16 mouse cellular contexts compared by ENCODE assay signal in the genomic region with DNA sequence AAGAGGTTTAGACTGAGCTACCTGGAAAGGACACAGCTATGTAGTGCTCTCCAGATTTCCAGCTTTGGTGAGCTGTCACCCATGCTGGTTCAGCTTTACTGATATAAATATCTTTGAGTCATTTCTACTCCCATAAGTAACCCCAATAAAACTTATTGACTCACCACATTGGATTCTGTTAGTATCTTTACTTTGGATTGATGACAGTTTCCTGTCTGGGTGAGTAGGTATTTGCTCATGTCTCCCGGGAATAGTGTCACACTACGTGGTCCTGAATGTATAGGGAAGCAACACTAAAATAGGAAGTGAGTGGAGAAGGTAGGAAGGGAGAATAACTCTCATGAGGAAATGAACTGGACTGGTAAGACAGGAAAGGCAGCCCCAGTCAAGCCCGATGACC.
"Had no signal": no experiment of that assay in that cellular context is flagged by ENCODE, and none has a peak within 500 bp of the region (broad histone marks: within the 10 kb centered on the region; RNA-seq: fewer than 3 reads in every experiment).

No protein-coding gene starts in this region.

- DNase-seq: kidney, adult 8-10 months; kidney, postnatal 10 days; kidney, postnatal 36 days; left cerebral cortex, postnatal 4 days; liver; liver, embryonic 13.5 days; lung, adult 2 months; lung, postnatal 14 days; lung, postnatal 4 days; midbrain, embryonic 14.5 days; thymus, adult 18-20 months; thymus, postnatal 36 days had no signal

- H3K4me3 ChIP-seq: kidney, embryonic 15.5 days; limb, embryonic 13.5 days; liver, embryonic 13.5 days; stomach, embryonic 15.5 days had no signal

- H3K27ac ChIP-seq: kidney, embryonic 15.5 days; limb, embryonic 13.5 days; liver, embryonic 13.5 days; stomach, embryonic 15.5 days had no signal

- H3K9me3 ChIP-seq: kidney, embryonic 15.5 days; limb, embryonic 13.5 days; liver, embryonic 13.5 days; stomach, embryonic 15.5 days had no signal

- H3K4me1 ChIP-seq: kidney, embryonic 15.5 days; limb, embryonic 13.5 days; liver, embryonic 13.5 days; stomach, embryonic 15.5 days had no signal

- H3K9ac ChIP-seq: kidney, embryonic 15.5 days; limb, embryonic 13.5 days; liver, embryonic 13.5 days; stomach, embryonic 15.5 days had no signal

- H3K27me3 ChIP-seq: kidney, embryonic 15.5 days; limb, embryonic 13.5 days; liver, embryonic 13.5 days; stomach, embryonic 15.5 days had no signal

- H3K4me2 ChIP-seq: kidney, embryonic 15.5 days; limb, embryonic 13.5 days; liver, embryonic 13.5 days; midbrain, embryonic 11.5 days; stomach, embryonic 15.5 days had no signal

- H3K36me3 ChIP-seq: kidney, embryonic 15.5 days; limb, embryonic 13.5 days; liver, embryonic 13.5 days; stomach, embryonic 15.5 days had no signal
